Mouse (Mus musculus) embryonic fibroblast, embryonic 13.5 days (primary cell): ENCODE data around the gene Thap2. TPM values are rescaled to one million over a fixed set of nuclear protein-coding genes. Genes with fewer than 3 reads are reported as not detected.

Experiments used
- H3K27ac ChIP-seq: 2 replicates; pipeline ENCODE4 v1.5.1; 2012; ENCODE audit warnings: low read length, control low read depth, inconsistent platforms; ENCODE audit not compliant: insufficient read depth
- H3K4me1 ChIP-seq: 2 replicates; pipeline ENCODE4 v1.6.1; 2011; ENCODE audit warnings: low read length; ENCODE audit not compliant: control insufficient read depth, insufficient read depth
- H3K4me3 ChIP-seq: 2 replicates; pipeline ENCODE4 v1.5.1; 2011; ENCODE audit warnings: mild to moderate bottlenecking, control low read depth, low read length; ENCODE audit not compliant: insufficient read depth
- CTCF ChIP-seq: IDR thresholded peaks from 2 replicates; pipeline ENCODE4 v1.5.1; 2011; ENCODE audit warnings: mild to moderate bottlenecking, control low read depth, low read length, moderate library complexity, borderline replicate concordance; ENCODE audit not compliant: insufficient read depth
- POLR2A ChIP-seq: IDR thresholded peaks from 2 replicates; pipeline ENCODE4 v1.6.1; 2011; ENCODE audit warnings: low read depth, mild to moderate bottlenecking, control low read depth, low read length, moderate library complexity
- polyA plus RNA-seq: library from polyadenylated mRNA; stranded (reverse); fragments of >200 nt; gene quantifications from 2 replicates; pipeline ENCODE4 v1.2.4, GENCODE M21; 2011; ENCODE audit warnings: low read depth; ENCODE audit not compliant: missing spikeins, insufficient read length

Thap2 gene
- polyA plus RNA-seq, 1 experiment = 14.4 TPM

- peaks cover 10% of the 10 kb centered on the region; the same call in 1 of the 2 replicates for H3K4me1 ChIP-seq
- H3K4me3 ChIP-seq = peak overlapping the region; percentile 75
- TF ChIP-seq CTCF = no peak
- TF ChIP-seq POLR2A = no peak
- peak overlapping the region; percentile 74 for H3K27ac ChIP-seq
These were observed 511 bp downstream of the Thap2 start for GRCm38 (mm10) chr10:115383644-115384220.

- TF ChIP-seq POLR2A (no peak), CTCF (no peak)
- H3K4me1 ChIP-seq = peaks cover 10% of the 10 kb centered on the region; the same call in 1 of the 2 replicates
- H3K27ac ChIP-seq = peak overlapping the region; percentile 74
These were observed 1.2 kb downstream of the Thap2 start for GRCm38 (mm10) chr10:115382846-115383643.

GRCm38 (mm10) chr10:115381506-115382084 is 2.6 kb downstream of the Thap2 start:
- TF ChIP-seq CTCF (no peak), POLR2A (no peak)
- no peak overlapping the region for H3K4me3 ChIP-seq
- peaks cover 12% of the 10 kb centered on the region for H3K4me1 ChIP-seq
- no peak overlapping the region for H3K27ac ChIP-seq

More at GRCm38 (mm10) chr10:115382846-115383643, 1.2 kb downstream of the Thap2 start:
- peak overlapping the region; percentile 75 for H3K4me3 ChIP-seq

GRCm38 (mm10) chr10:115363151-115363550 is 21.1 kb downstream of the Thap2 start:
- 0 out of 2 replicates have a peak, but pooled peaks cover 12% of the 10 kb centered on the region for H3K4me1 ChIP-seq
- peak overlapping the region; percentile 99 for H3K27ac ChIP-seq
- H3K4me3 ChIP-seq = peak overlapping the region; percentile 61
- peak; percentile 27; the same call in 1 of the 2 replicates for TF ChIP-seq POLR2A
- no peak for TF ChIP-seq CTCF

- H3K27ac ChIP-seq = peak overlapping the region; percentile 99
- peak overlapping the region; percentile 61 for H3K4me3 ChIP-seq
- H3K4me1 ChIP-seq = 0 out of 2 replicates have a peak, but pooled peaks cover 12% of the 10 kb centered on the region
- TF ChIP-seq CTCF = no peak
- TF ChIP-seq POLR2A = no peak
These were observed 21.6 kb downstream of the Thap2 start for GRCm38 (mm10) chr10:115362623-115362964.

GRCm38 (mm10) chr10:115361840-115362622 is 22.2 kb downstream of the Thap2 start, which contains the start of gene Tmem19:
Gene Tmem19, minus strand, starts transcription at chr10:115362501.
- Histone ChIP-seq H3K4me1 (0 out of 2 replicates have a peak, but pooled peaks cover 12% of the 10 kb centered on the region), H3K27ac (peak within 1 kb of the TSS; percentile 99), H3K4me3 (peak within 1 kb of the TSS; percentile 94)
- TF ChIP-seq POLR2A = peak; percentile 94
- TF ChIP-seq CTCF = no peak

GRCm38 (mm10) chr10:115359066-115359465 is 25.2 kb downstream of the Thap2 start:
- Histone ChIP-seq H3K27ac (no peak overlapping the region), H3K4me1 (0 out of 2 replicates have a peak, but pooled peaks cover 12% of the 10 kb centered on the region), H3K4me3 (no peak overlapping the region)
- TF ChIP-seq POLR2A = no peak

GRCm38 (mm10) chr10:115358216-115358919 is 25.9 kb downstream of the Thap2 start:
- TF ChIP-seq POLR2A (no peak), CTCF (no peak)
- H3K4me3 ChIP-seq = no peak overlapping the region

More at GRCm38 (mm10) chr10:115358216-115358919, 25.9 kb downstream of the Thap2 start:
- H3K4me1 ChIP-seq = 0 out of 2 replicates have a peak, but pooled peaks cover 11% of the 10 kb centered on the region
- H3K27ac ChIP-seq = no peak overlapping the region
